Mouse (Mus musculus) neural tube, embryonic 11.5 days (tissue): ENCODE results near the gene Golgb1. TPM values are rescaled to one million over a fixed set of nuclear protein-coding genes. Genes with fewer than 3 reads are reported as not detected.

Experiments used
- ATAC-seq: fragments of 200-750 bp; cut with Nextera tagmentation; 2 replicates; pipeline ENCODE4 v1.8.0; 2017; ENCODE audit warnings: moderate number of reproducible peaks, mild to moderate bottlenecking, moderate TSS enrichment, moderate library complexity; ENCODE audit not compliant: insufficient read depth, low FRiP score, low TSS enrichment
- DNase-seq: peaks from one replicate; pipeline ENCODE4 v3.0.0-alpha.2; 2015; ENCODE audit warnings: low spot score
- H3K27ac ChIP-seq: fragments of 300-500 bp; sonication (generic); 2 replicates; pipeline ENCODE4 v1.5.1; 2014; ENCODE audit warnings: low read depth, mild to moderate bottlenecking, low read length
- H3K27me3 ChIP-seq: fragments of 300-500 bp; sonication (generic); 2 replicates; pipeline ENCODE4 v1.6.1; 2014; ENCODE audit warnings: mild to moderate bottlenecking, low read length, mixed read lengths; ENCODE audit not compliant: control insufficient read depth, insufficient read depth
- H3K36me3 ChIP-seq: fragments of 300-500 bp; sonication (generic); 2 replicates; pipeline ENCODE4 v1.6.1; 2014; ENCODE audit warnings: mild to moderate bottlenecking, low read length, moderate library complexity, mixed read lengths; ENCODE audit not compliant: control insufficient read depth, insufficient read depth
- H3K4me1 ChIP-seq: fragments of 300-500 bp; sonication (generic); 2 replicates; pipeline ENCODE4 v1.6.1; 2014; ENCODE audit warnings: low read length, mixed read lengths; ENCODE audit not compliant: control insufficient read depth, insufficient read depth
- H3K4me2 ChIP-seq: fragments of 300-500 bp; sonication (generic); 2 replicates; pipeline ENCODE4 v1.6.1; 2014; ENCODE audit warnings: low read depth, mild to moderate bottlenecking, moderate library complexity
- H3K4me3 ChIP-seq: fragments of 300-500 bp; sonication (generic); 2 replicates; pipeline ENCODE4 v1.5.1; 2014; ENCODE audit warnings: low read depth, low read length
- H3K9ac ChIP-seq: fragments of 300-500 bp; sonication (generic); 2 replicates; pipeline ENCODE4 v1.6.1; 2014; ENCODE audit warnings: mild to moderate bottlenecking, low read length
- H3K9me3 ChIP-seq: fragments of 300-500 bp; sonication (generic); 2 replicates; pipeline ENCODE4 v1.6.1; 2016; ENCODE audit warnings: low read length; ENCODE audit not compliant: control insufficient read depth
- WGBS: fragments of 180-500 bp; shearing (Covaris S2); extraction: QIAGEN DNeasy Blood & Tissue Kit; methylation state at CpG from one replicate; pipeline ENCODE4 v1.1.7; 2014; 5-methylcytosine and 5-hydroxymethylcytosine counted together
- polyA plus RNA-seq: library from polyadenylated mRNA; unstranded; fragments of >200 nt; fragmentation: Nextera tagmentation; extraction: Ambion mirVana; gene quantifications from 2 replicates; pipeline ENCODE4 v1.2.1, GENCODE M21; 2014

The Golgb1 gene
- polyA plus RNA-seq, 1 experiment from 2014 or later = 74.2 TPM

- H3K27ac ChIP-seq = no peak overlapping the region
- WGBS = 93% methylated on average over 8 of the region's 8 CpGs
- ATAC-seq = no peak
Measured at GRCm38 (mm10) chr16:36924312-36924711, 49.4 kb downstream of the Golgb1 start.

GRCm38 (mm10) chr16:36925351-36925750 is 50.4 kb downstream of the Golgb1 start:
- Histone ChIP-seq H3K4me1 (no peaks in the 10 kb centered on the region), H3K9ac (no peak overlapping the region), H3K36me3 (peaks cover 2% of the 10 kb centered on the region; the same call in 1 of the 2 replicates), H3K4me2 (no peak overlapping the region), H3K9me3 (no peaks in the 10 kb centered on the region), H3K27me3 (no peaks in the 10 kb centered on the region), H3K27ac (no peak overlapping the region), H3K4me3 (no peak overlapping the region)
- WGBS = 91% methylated on average over 6 of the region's 6 CpGs
- ATAC-seq (no peak), DNase-seq (no peak)

More at GRCm38 (mm10) chr16:36924312-36924711, 49.4 kb downstream of the Golgb1 start:
- no peaks in the 10 kb centered on the region for H3K4me1 ChIP-seq
- H3K9me3 ChIP-seq = no peaks in the 10 kb centered on the region
- DNase-seq = no peak
- no peak overlapping the region for H3K9ac ChIP-seq
- no peaks in the 10 kb centered on the region for H3K27me3 ChIP-seq
- no peak overlapping the region for H3K4me2 ChIP-seq
- H3K36me3 ChIP-seq = 0 out of 2 replicates have a peak, but pooled peaks cover 2% of the 10 kb centered on the region
- H3K4me3 ChIP-seq = no peak overlapping the region

GRCm38 (mm10) chr16:36925797-36926196 is 50.9 kb downstream of the Golgb1 start:
- Histone ChIP-seq H3K4me1 (no peaks in the 10 kb centered on the region), H3K4me2 (no peak overlapping the region), H3K36me3 (peaks cover 2% of the 10 kb centered on the region; the same call in 1 of the 2 replicates), H3K27me3 (no peaks in the 10 kb centered on the region), H3K9ac (no peak overlapping the region), H3K9me3 (no peaks in the 10 kb centered on the region), H3K4me3 (no peak overlapping the region), H3K27ac (no peak overlapping the region)
- 83% methylated on average over 6 of the region's 6 CpGs for WGBS
- no peak for ATAC-seq
- DNase-seq = no peak

GRCm38 (mm10) chr16:36926514-36927447 is 51.8 kb downstream of the Golgb1 start:
- 91% methylated on average over 10 of the region's 10 CpGs for WGBS
- no peak for DNase-seq
- no peaks in the 10 kb centered on the region for H3K9me3 ChIP-seq
- no peak overlapping the region for H3K4me2 ChIP-seq
- no peak overlapping the region for H3K4me3 ChIP-seq
- no peak for ATAC-seq
- no peaks in the 10 kb centered on the region for H3K27me3 ChIP-seq
- no peak overlapping the region for H3K9ac ChIP-seq
- H3K4me1 ChIP-seq = no peaks in the 10 kb centered on the region
- peaks cover 2% of the 10 kb centered on the region; the same call in 1 of the 2 replicates for H3K36me3 ChIP-seq
- H3K27ac ChIP-seq = no peak overlapping the region

GRCm38 (mm10) chr16:36927495-36928105 is 52.7 kb downstream of the Golgb1 start:
- no peak overlapping the region for H3K27ac ChIP-seq
- no peaks in the 10 kb centered on the region for H3K4me1 ChIP-seq
- ATAC-seq (no peak), DNase-seq (no peak)
- no peak overlapping the region for H3K4me2 ChIP-seq
- WGBS = 87% methylated on average over 10 of the region's 10 CpGs
- H3K9me3 ChIP-seq = no peaks in the 10 kb centered on the region
- H3K36me3 ChIP-seq = peaks cover 4% of the 10 kb centered on the region
- H3K4me3 ChIP-seq = no peak overlapping the region
- no peaks in the 10 kb centered on the region for H3K27me3 ChIP-seq
- H3K9ac ChIP-seq = no peak overlapping the region

- Histone ChIP-seq H3K9me3 (no peaks in the 10 kb centered on the region), H3K4me3 (no peak overlapping the region), H3K4me1 (no peaks in the 10 kb centered on the region), H3K27me3 (no peaks in the 10 kb centered on the region), H3K4me2 (no peak overlapping the region), H3K36me3 (peaks cover 4% of the 10 kb centered on the region), H3K27ac (no peak overlapping the region), H3K9ac (no peak overlapping the region)
- ATAC-seq (no peak), DNase-seq (no peak)
- 94% methylated on average over 8 of the region's 8 CpGs for WGBS
Measured at GRCm38 (mm10) chr16:36928106-36928500, 53.2 kb downstream of the Golgb1 start.

- H3K27ac ChIP-seq = no peak overlapping the region
- DNase-seq = no peak
- H3K27me3 ChIP-seq = no peaks in the 10 kb centered on the region
- no peak for ATAC-seq
- 96% methylated on average over 7 of the region's 7 CpGs for WGBS
- H3K4me2 ChIP-seq = no peak overlapping the region
- H3K36me3 ChIP-seq = peaks cover 4% of the 10 kb centered on the region
- no peak overlapping the region for H3K9ac ChIP-seq
- H3K9me3 ChIP-seq = no peaks in the 10 kb centered on the region
- no peaks in the 10 kb centered on the region for H3K4me1 ChIP-seq
- H3K4me3 ChIP-seq = no peak overlapping the region
Measured at GRCm38 (mm10) chr16:36929216-36929615, 54.3 kb downstream of the Golgb1 start.

GRCm38 (mm10) chr16:36930231-36931136 is 55.5 kb downstream of the Golgb1 start:
- 76% methylated on average over 11 of the region's 11 CpGs for WGBS
- no peak overlapping the region for H3K4me3 ChIP-seq
- ATAC-seq (no peak), DNase-seq (no peak)
- no peak overlapping the region for H3K4me2 ChIP-seq
- no peaks in the 10 kb centered on the region for H3K9me3 ChIP-seq
- peaks cover 4% of the 10 kb centered on the region for H3K36me3 ChIP-seq
- no peak overlapping the region for H3K9ac ChIP-seq
- H3K4me1 ChIP-seq = no peaks in the 10 kb centered on the region
- H3K27me3 ChIP-seq = no peaks in the 10 kb centered on the region
- no peak overlapping the region for H3K27ac ChIP-seq
